Mouse (Mus musculus) c-Kit-negative CD71-positive TER-119-positive erythroid progenitor cells, embryonic 14.5 days (primary cell): ENCODE results near the gene Tmem182.

Experiments
- DNase-seq: peaks from one replicate; pipeline ENCODE4 v3.0.0-alpha.2; 2013; ENCODE audit warnings: low read depth, low spot score

Tmem182 gene

DNA sequence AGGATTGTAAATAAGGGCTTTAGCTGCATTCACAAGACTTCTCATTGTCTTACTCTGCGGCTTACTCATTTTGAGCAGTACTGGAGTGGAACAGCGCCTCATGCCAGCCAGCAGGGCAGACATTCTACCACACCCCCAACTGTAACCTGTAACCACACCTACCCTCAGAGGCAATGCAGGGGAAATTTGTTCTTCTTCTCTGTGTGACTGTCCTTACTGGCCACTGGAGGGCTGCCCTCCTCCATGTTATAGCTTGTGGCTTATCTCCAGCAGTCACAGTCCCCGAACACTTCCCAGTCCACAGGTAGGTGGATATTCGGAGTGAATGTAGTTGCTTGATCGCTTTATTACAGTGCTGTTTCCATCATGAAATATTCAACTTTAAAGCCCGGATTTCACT lies 59.6 kb downstream of the Tmem182 start:
- no peak for DNase-seq

DNA sequence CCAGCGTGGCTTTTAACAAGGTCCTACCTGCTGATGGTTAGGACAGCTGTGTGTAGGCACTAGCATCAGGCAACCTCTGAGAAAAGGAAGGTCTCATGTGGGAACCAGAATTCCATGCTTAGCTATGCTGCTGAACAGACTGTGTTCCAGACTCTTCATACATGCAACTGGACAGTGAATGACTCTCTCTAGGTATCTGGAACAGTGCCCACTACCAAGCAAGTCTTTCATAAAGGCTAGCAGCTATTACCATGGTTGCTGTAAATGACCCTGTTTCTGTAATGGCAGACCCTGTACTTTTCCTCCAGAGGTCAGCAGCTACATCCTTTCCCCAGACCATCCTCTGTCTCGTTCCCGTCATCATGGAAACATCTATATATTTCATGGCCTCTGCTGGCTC lies 61.7 kb downstream of the Tmem182 start:
- DNase-seq, result no peak

DNA sequence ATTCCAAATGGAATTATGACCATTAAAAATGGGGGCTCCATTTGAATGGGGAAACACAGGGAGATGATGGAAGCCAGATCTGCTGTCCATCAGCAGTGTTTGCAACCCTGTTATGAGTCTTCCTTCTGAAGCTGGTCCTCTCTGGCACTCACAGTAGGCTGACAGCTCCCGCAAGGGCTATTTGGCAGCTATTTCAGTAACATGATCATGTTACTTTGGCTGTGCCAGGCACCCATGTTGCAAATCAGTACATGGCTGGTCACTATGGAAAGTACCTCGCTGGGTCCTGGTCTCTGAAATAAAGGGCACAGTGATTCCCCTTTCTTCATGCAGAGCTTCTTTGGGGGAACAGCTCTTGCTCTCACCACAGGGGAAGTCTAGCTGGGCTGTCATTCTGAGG lies 62.2 kb downstream of the Tmem182 start:
- DNase-seq, result no peak

DNA sequence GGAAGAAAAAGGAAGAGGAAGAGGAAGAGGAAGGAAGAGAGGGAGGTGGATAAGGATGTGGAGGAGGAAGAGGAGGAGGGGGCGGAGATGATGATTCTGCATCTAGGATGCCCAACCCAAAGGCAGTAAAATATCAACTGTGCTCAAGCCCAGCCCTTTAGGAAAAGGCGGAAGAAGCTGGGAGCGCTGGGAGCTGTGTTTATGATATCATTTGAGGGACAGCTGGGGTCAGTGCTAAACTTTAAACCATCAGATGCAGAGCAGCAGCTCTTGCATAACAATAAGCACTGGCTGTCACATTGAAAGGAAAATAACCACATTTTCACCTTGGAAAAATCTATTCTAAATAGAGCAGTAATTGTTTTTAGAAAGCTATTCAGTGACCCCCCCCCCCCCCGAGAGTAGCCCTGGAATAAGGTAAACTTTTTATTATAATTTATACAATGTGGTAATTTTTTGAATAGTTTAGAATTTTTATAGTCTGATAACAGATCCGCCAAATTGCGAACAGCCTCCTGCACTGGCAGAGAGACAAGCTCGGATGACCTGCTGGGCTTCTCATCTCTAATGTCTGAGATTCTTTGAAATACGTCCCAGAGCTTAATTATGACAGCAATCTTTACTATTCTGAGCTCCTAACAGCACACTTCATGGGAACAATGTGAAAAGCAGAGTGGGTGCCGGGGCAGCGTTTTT lies 68.5 kb downstream of the Tmem182 start:
- DNase-seq, result no peak

DNA sequence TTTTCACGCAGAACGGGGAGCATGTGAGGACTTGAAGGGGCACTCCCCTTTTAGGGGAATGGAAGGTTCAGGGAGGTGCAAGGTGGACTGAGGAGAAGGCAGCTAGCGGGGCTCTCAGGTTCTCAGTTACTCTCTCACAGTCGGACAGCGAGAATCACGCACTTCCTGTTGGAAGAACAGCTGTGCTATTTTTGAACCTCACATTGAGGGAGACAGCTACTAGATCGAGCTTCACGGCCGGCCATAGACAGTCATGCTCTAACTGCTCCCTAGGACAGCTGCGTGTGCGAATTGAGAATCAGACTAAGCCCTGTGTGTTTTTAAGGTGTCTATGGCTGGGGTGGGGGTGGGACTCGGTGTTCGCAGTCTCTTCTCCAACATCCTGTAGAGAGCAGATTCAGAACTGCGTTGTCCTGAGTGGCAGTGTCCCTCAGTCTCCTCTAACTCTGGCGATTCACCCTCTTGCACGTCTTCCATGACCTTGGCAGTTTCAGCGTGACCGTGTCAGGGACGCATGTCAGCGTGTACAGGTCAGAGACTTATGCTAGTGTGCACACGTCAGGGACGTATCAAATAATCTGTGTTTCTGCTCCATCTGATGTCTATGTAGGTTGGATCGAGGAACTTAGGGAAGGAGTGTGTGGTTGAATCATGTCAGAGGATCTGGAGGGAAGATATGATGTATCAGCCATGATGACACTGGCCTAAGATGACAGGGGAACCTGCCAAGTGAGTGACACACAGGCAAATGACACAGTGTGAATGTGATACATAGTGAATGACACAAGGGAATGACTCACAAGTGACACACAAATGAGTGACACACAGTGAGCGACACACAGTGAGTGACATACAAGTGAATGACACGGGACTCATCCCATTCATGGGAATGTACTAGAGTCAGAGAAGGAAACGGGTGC lies 69.3 kb downstream of the Tmem182 start:
- no peak for DNase-seq

DNA sequence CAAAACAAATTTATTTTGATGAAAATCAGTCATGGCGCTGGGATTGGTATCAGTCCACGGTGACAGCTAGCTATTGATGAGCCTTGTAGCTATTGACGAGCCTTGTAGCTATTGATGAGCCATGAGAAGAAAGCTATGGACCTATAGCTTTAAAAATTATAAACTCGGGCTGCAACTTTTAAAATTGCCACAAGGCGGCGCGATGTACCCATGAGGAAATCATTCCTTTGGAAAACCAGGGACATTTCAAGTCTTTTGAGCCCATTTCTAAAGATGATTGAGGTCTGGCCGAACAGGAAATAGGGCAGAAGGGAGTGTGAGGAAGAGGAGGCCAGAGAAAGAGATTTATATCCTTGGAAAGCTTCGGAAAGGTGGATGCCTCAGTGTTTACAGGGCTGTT lies 73.7 kb downstream of the Tmem182 start:
- no peak for DNase-seq

DNA sequence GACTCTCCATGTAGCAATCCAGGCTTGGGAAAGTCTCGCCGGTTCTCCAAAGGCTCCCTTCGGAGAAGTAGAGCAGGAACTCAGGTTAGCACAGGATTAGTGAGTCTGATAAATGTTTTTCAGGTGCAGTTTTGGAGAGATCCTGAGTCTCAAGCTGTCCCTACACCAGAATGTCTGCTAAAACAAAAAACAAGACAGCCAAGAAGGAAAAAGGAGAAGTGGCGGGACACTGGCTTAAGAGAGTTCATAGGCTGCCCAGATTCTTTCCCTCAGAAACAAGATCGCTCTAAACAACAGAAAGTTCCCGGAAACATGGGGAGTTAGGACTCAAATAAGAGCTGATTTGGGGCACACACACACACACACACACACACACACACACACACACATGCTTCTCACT lies 74.1 kb downstream of the Tmem182 start:
- DNase-seq, result no peak

DNA sequence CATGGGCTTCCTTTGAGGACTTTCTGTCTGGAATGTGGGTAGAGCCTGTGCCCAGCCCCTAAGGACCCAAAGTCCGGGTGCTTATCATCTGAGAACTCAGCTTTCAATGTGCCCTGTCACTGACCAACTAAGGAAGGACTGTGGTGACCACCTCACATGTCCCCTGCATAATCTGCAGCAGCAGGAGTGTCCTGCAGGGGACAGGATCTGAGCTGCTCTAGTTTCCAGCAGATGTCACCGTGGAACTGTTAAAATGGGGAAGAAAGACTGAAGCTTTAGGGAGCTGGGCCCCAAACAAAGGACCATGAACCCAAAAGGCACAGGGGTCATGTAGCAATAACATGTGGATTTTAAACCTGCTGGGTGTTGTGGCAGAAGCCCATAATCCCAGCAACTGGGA lies 75.1 kb downstream of the Tmem182 start:
- DNase-seq, result no peak

DNA sequence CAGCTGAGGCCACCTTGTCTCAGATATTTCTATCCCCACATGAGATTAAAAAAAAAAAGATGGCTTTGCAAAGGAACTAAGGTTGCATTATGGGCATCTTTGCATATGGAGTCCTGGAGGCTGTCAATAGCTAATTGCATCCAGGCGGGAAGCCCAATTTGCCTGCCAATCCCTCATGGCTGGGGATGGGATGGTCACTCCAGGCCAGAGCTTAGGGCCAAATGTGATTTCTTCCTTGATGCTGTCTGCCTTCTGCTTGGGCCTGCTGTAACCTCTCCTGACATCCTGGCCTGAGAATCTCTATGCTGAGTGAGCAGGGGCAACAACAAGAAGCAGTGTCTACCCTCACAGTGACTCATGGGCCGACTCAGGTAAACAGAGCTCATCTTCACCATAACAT lies 78.5 kb downstream of the Tmem182 start:
- DNase-seq, result no peak

DNA sequence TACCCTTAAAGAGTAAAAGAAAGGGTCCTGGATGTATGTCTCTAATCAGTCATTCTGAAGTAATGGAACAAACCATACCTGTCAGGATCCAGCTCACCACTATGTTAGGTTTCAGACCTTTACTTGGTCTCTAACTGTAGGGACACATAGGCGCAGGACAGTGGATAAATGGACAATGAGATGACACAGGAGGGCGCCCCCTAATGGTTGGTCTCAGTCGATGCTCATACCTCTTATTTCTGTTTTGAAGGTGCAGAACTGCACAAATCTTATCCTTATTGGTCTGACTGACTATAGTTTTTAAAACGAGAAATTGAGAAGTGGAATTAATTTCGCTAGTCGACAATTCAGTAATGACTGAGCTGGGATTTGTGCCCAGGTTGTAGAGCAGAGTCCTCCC lies 79.5 kb downstream of the Tmem182 start:
- DNase-seq, result no peak

DNA sequence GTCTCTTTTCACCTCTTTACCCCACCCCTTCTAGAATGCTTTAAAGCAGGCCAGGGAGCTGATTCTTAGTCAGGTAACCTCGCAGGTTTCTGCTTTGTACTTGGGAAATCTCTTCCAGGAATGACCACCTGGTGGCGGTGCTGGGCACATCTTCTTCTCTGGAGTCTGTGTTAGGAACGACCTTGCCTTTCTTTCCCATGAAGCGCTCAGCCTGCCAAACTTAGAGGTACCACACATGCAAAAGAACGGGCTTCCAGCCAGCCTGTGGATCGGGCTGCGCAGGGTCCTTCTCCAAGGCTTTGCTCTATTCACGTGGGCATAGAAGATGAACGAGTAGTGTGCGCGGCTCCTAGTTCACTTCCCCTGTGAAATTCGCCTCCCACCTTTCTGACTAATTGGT lies 82.3 kb downstream of the Tmem182 start:
- no peak for DNase-seq

DNA sequence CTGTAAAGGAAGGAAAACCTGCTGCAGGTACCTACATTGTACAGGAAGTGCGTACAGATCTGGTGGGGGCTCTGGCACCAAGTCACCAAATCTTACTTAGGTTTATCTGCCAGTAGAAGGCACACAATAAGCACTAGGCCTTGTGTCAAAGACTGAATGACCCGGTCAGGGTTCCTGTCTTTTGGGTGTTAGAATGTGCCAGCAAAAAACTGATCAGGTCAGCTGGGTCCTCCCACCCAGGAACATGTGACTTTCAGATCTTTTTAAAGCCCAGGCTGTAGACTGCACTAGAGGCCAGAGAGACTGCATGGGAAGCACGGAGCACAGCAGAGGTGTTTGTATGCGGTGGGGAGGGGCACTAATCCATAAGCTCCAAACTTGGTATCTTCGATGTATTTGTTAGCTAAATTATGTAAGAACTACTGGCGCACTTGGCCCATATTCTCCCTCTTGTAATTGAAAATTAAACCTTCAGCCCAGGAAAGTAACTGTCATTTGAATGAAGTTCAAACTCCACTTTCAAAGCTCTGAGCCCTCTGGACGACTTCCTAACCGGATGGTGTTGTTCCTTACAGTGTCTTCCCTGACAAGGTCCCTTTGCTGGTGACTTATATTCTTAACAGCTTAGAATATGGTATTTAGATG lies 83.1 kb downstream of the Tmem182 start:
- DNase-seq, result no peak

DNA sequence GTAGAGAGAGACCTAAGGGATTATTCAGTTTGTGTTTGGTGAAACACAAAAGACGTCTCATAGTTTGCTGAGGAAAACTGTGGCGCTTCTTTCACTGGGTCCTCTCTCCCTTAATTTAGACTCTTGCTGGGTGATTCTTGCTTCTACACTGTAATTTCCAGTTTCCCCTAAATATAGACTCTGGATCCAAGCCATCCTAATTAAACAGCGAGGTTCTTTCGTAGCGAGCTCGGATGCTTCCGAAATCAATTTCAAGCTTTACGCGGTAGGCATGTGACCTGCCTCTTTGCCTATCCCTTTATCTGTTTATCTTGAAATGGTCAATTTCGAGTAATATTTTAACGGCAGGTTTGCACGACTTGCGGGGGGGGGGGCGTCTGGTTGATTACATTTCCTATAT lies 84.2 kb downstream of the Tmem182 start:
- DNase-seq, result no peak

DNA sequence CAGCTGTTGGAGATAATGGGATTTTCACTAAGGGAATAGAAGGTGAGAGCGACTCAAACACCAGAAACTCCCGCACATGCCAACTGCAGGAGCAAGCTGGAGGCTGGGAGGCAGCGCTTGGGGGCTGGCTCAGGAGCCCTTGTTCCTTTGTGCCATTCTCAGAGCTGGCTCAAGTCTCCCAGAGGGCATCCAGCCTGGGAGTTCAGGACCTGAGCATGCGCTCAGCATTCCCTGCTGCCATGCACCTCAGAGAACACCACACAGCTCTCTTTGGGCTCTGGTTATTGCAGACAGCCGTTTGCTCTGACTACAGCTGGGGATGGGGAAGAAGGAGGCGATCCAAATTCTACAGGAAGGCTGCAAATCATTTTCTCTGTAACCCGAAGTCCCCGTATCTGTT lies 84.8 kb downstream of the Tmem182 start:
- no peak for DNase-seq

DNA sequence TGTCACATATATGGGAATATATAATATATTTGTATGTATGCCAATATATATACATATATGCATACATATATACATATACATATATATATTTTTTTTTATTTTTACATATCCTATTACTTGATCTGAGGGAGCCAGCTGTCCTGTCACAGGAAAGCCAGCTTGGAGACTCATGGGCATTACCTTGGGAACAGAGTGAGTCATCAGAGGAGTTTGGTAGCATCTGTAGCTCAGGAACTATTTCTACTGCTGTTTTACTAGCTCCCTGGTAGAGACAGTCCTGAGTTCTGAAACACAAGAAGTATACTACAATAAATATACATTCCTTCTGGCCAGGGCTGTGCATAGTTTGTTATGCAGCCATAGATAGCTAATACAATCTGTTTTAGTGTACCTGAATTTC lies 98.3 kb downstream of the Tmem182 start:
- no peak for DNase-seq
